Mouse (Mus musculus) natural killer cell, adult 2 months (primary cell): ENCODE measurements at regions not wholly inside any gene's neighbourhood (a gene's known extent, or its start where the extent isn't known, plus 50 kb on each side); places are given as distances from the start of the nearest gene placed in this dataset.

ENCODE experiments used
- DNase-seq, 2 experiments: peaks; one replicate each; pipeline ENCODE4 v3.0.0; 2022; ENCODE audit warnings: low spot score in 2 of 2

- DNase-seq: peak; percentile 16 to 18
Measured at GRCm38 (mm10) chr12:25784401-25784800, 630.7 kb downstream of the Rnf144a start.

GRCm38 (mm10) chr12:25782972-25783717 is 631.9 kb downstream of the Rnf144a start:
- DNase-seq: no peak

- no peak for DNase-seq
Measured at GRCm38 (mm10) chr12:25771856-25772255, 643.2 kb downstream of the Rnf144a start.

- no peak for DNase-seq
Measured at GRCm38 (mm10) chr12:25768644-25769043, 646.4 kb downstream of the Rnf144a start.

- DNase-seq: no peak
Measured at GRCm38 (mm10) chr12:25763061-25763460, 652.0 kb downstream of the Rnf144a start.

- DNase-seq: no peak
Measured at GRCm38 (mm10) chr12:25757014-25757413, 658.0 kb downstream of the Rnf144a start.

- no peak for DNase-seq
Measured at GRCm38 (mm10) chr12:25733801-25734200, 636.9 kb upstream of the Id2 start.

- no peak for DNase-seq
Measured at GRCm38 (mm10) chr12:25725774-25726173, 628.8 kb upstream of the Id2 start.

- DNase-seq: no peak
Measured at GRCm38 (mm10) chr12:25711186-25711585, 614.2 kb upstream of the Id2 start.

- no peak for DNase-seq
Measured at GRCm38 (mm10) chr12:25703023-25703400, 606.1 kb upstream of the Id2 start.

GRCm38 (mm10) chr12:25702176-25703022 is 605.5 kb upstream of the Id2 start:
- peak in 1 of 2 experiments; percentile 3 for DNase-seq

GRCm38 (mm10) chr12:25687063-25687462 is 590.1 kb upstream of the Id2 start:
- no peak for DNase-seq

GRCm38 (mm10) chr12:25676631-25677030 is 579.7 kb upstream of the Id2 start:
- DNase-seq: no peak

GRCm38 (mm10) chr12:25668336-25668735 is 571.4 kb upstream of the Id2 start:
- DNase-seq: no peak

GRCm38 (mm10) chr12:25654456-25654855 is 557.5 kb upstream of the Id2 start:
- no peak for DNase-seq

GRCm38 (mm10) chr12:25650237-25650636 is 553.3 kb upstream of the Id2 start:
- DNase-seq: no peak

- DNase-seq: no peak
Measured at GRCm38 (mm10) chr12:25628081-25628480, 531.1 kb upstream of the Id2 start.

- no peak for DNase-seq
Measured at GRCm38 (mm10) chr12:25625858-25626257, 528.9 kb upstream of the Id2 start.

- DNase-seq: no peak
Measured at GRCm38 (mm10) chr12:25623449-25623848, 526.5 kb upstream of the Id2 start.

GRCm38 (mm10) chr12:25621142-25621541 is 524.2 kb upstream of the Id2 start:
- no peak for DNase-seq

GRCm38 (mm10) chr12:25617521-25617920 is 520.6 kb upstream of the Id2 start:
- no peak for DNase-seq

GRCm38 (mm10) chr12:25615377-25615776 is 518.4 kb upstream of the Id2 start:
- no peak for DNase-seq

GRCm38 (mm10) chr12:25613473-25613872 is 516.5 kb upstream of the Id2 start:
- DNase-seq: no peak
